Mouse (Mus musculus) urinary bladder, adult 2 months (tissue): Measurements from ENCODE around the gene Grap2. TPM values are rescaled to one million over a fixed set of nuclear protein-coding genes. Genes with fewer than 3 reads are reported as not detected.

Experiments
- DNase-seq: peaks from one replicate; pipeline ENCODE4 v3.0.0; 2022; ENCODE audit warnings: low spot score
- polyA plus RNA-seq: library from polyadenylated mRNA; depleted of rRNA; stranded (reverse); fragments of >200 nt; gene quantifications from 2 replicates; pipeline ENCODE4 v1.2.3, GENCODE M21; 2012; rRNA removed

Grap2 gene
- polyA plus RNA-seq, 1 experiment = 0.47 TPM

- DNase-seq = no peak
Measured at GRCm38 (mm10) chr15:80683151-80683550, 110.8 kb downstream of the Grap2 start.

GRCm38 (mm10) chr15:80683990-80684389 lies 111.6 kb downstream of the Grap2 start:
- DNase-seq = no peak

GRCm38 (mm10) chr15:80684786-80685602 lies 112.6 kb downstream of the Grap2 start:
- no peak for DNase-seq

- no peak for DNase-seq
Measured at GRCm38 (mm10) chr15:80685603-80685895, 113.2 kb downstream of the Grap2 start.

GRCm38 (mm10) chr15:80688536-80688935 lies 116.1 kb downstream of the Grap2 start:
- no peak for DNase-seq

GRCm38 (mm10) chr15:80693492-80693891 lies 121.1 kb downstream of the Grap2 start:
- DNase-seq = no peak

- no peak for DNase-seq
Measured at GRCm38 (mm10) chr15:80694125-80694910, 121.9 kb downstream of the Grap2 start.

- no peak for DNase-seq
Measured at GRCm38 (mm10) chr15:80697564-80697963, 125.2 kb downstream of the Grap2 start.

- DNase-seq = no peak
Measured at GRCm38 (mm10) chr15:80701481-80702257, 129.3 kb downstream of the Grap2 start.

Other genes starting within 250 kb of the Grap2 start
- not detected in 2 replicates for gene Enthd1, start 7.4 kb upstream of the Grap2 start, polyA plus RNA-seq
- 18.5 and 19.9 TPM in 2 replicates for gene Fam83f, start 99.3 kb downstream of the Grap2 start, polyA plus RNA-seq
- 7.8 and 12.6 TPM in 2 replicates for gene Tnrc6b, start 138.7 kb downstream of the Grap2 start, polyA plus RNA-seq